Mouse (Mus musculus) left cerebral cortex, adult 11 months (tissue): ENCODE data around the gene Hmbs.
"Not testable (repeated sequence)": the region's sequence is repeated elsewhere in the genome, so short reads cannot be mapped to it uniquely, and the experiment has no call there.

Experiments used
- DNase-seq: peaks from one replicate; pipeline ENCODE4 v3.0.0; 2022; ENCODE audit warnings: low spot score

Gene Hmbs

GRCm38 (mm10) chr9:44325032-44325767 lies 18.8 kb downstream of the Hmbs start:
- DNase-seq = not testable (repeated sequence)

- DNase-seq = no peak
Observed at GRCm38 (mm10) chr9:44324147-44324546, 19.9 kb downstream of the Hmbs start.

- not testable (repeated sequence) for DNase-seq
Observed at GRCm38 (mm10) chr9:44323656-44324055, 20.4 kb downstream of the Hmbs start.

- DNase-seq = peak; percentile 65
Observed at GRCm38 (mm10) chr9:44320799-44321133, 23.3 kb downstream of the Hmbs start.

- peak; percentile 91 for DNase-seq
Observed at GRCm38 (mm10) chr9:44319887-44320798, 23.9 kb downstream of the Hmbs start, which contains the start of gene C2cd2l. C2cd2l (minus strand) TSS chr9:44320285.

- DNase-seq = no peak
Observed at GRCm38 (mm10) chr9:44319105-44319886, 24.7 kb downstream of the Hmbs start.

- DNase-seq = no peak
Observed at GRCm38 (mm10) chr9:44318826-44319095, 25.3 kb downstream of the Hmbs start.

- DNase-seq = no peak
Observed at GRCm38 (mm10) chr9:44318076-44318825, 25.8 kb downstream of the Hmbs start.

GRCm38 (mm10) chr9:44317452-44317851 lies 26.6 kb downstream of the Hmbs start:
- no peak for DNase-seq

- no peak for DNase-seq
Observed at GRCm38 (mm10) chr9:44314910-44315309, 29.1 kb downstream of the Hmbs start.

GRCm38 (mm10) chr9:44314257-44314547 lies 29.8 kb downstream of the Hmbs start:
- DNase-seq = no peak

GRCm38 (mm10) chr9:44313476-44314256 lies 30.4 kb downstream of the Hmbs start:
- DNase-seq = peak; percentile 71

GRCm38 (mm10) chr9:44311136-44312134 lies 32.6 kb downstream of the Hmbs start:
- DNase-seq = no peak

GRCm38 (mm10) chr9:44310750-44311135 lies 33.3 kb downstream of the Hmbs start:
- DNase-seq = no peak

GRCm38 (mm10) chr9:44309756-44310155 lies 34.3 kb downstream of the Hmbs start:
- no peak for DNase-seq

GRCm38 (mm10) chr9:44307248-44307647 lies 36.8 kb downstream of the Hmbs start:
- no peak for DNase-seq

GRCm38 (mm10) chr9:44306532-44306931 lies 37.5 kb downstream of the Hmbs start:
- no peak for DNase-seq

GRCm38 (mm10) chr9:44305466-44306079 lies 38.5 kb downstream of the Hmbs start, which contains the start of gene Hinfp:
Hinfp (minus strand) TSS chr9:44305671.
- DNase-seq = peak; percentile 97

GRCm38 (mm10) chr9:44300001-44300400 lies 44.0 kb downstream of the Hmbs start:
- DNase-seq = not testable (repeated sequence)
